Mouse (Mus musculus): ENCODE measurements around the gene Kcp.

Gene Kcp

GRCm38 (mm10) chr6:29507447-29508309 is at the start of gene Kcp:
TSS of gene Kcp (minus strand) at chr6:29507952.
- CTCF ChIA-PET, result no interaction called here

DNA sequence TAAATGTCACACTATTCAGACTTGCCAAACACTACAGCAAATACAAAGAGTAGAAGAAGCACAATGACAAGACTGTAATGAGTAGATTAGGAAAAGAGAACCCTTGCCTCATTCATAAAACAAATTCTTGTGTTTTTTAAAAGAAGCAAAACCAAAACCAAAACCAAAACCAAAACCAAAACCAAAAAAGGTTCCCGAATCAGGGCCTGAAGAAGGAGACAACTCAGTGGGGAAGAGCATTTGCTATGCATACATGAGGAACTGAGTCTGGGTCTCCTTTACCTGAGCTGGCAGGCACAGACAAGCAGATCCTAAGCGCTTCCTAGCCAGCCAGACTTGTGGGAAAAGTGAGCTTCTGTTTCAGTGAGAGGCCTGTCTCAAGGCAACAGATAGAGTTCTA is 49.4 kb upstream of the Kcp start:
- CTCF ChIA-PET, result interaction anchor here (0.6 kb wide), 1 partner anchor 42 kb away, joined by 5 read pairs; no protein-coding TSS in a partner anchor

GRCm38 (mm10) chr6:29552526-29552925 is 44.8 kb upstream of the Kcp start:
- CTCF ChIA-PET, result no interaction called here

- CTCF ChIA-PET, result interaction anchor here (0.9 kb wide), 1 partner anchor 25 kb away, joined by 5 read pairs; no protein-coding TSS in a partner anchor
Measured at GRCm38 (mm10) chr6:29548086-29548485, 40.3 kb upstream of the Kcp start.

- CTCF ChIA-PET, result interaction anchor here (0.7 to 0.9 kb wide), 2 partner anchors 16 to 24 kb away, joined by 3 to 5 read pairs; no protein-coding TSS in a partner anchor
Measured at GRCm38 (mm10) chr6:29547582-29547981, 39.8 kb upstream of the Kcp start.

DNA sequence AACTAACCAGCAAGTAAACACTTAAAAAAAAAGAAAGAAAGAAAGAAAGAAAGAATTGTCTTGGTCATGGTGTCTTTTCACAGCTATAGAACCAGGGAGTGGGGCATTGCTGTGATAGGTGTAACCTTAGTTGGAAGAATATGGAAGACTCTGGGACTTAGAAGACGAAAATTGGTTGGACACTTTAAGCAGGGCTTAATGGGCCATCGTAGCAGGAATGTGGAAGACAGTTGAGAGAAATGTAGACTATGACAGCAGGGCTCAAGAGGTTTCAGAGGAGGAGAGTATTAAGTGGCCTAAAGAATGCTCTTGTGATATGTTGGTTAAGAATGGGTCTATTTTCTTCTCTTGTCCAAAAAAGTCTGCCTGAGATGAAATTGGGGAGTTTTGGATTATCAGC is 37.9 kb upstream of the Kcp start:
- CTCF ChIA-PET, result no interaction called here

DNA sequence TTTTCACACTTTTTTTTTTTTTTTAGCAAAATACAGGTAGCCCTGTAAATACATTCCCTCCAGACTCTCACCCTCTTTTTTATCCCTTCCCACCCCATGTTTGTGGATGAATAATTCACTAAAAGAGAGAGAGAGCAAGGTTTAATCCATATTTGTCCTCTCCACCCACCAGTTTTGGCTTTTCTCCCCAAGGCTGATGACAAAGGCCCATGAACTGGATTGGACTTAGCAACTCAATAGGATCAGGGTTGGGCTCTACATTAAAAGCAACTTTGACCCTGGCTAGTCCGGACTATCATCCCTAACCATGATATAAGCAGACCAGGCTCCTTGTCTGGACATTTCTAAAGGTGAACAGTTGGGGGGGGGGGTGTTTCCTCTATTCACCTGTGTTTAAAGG is 33.2 kb upstream of the Kcp start:
- CTCF ChIA-PET, result no interaction called here

DNA sequence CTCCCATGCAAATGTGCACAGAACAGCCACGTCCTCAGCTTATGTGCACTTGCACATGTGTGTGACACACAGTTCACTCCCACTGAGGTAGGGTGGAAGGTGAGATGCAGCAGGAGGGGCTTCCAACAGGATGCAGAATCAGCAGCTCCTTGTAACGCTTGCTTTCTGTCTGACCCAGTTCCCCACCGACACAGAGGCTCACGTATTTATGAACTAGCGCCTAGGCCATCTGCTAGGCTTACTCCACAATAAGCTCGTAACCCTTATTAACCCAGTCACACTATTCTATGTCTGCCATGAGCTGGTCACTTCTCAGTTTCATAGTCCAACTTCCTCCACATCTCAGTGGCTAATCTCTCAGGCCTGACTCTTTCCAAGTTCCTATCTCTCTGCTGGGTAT is 32.5 kb upstream of the Kcp start:
- CTCF ChIA-PET, result no interaction called here

- CTCF ChIA-PET, result no interaction called here
Measured at GRCm38 (mm10) chr6:29539502-29539901, 31.8 kb upstream of the Kcp start.

DNA sequence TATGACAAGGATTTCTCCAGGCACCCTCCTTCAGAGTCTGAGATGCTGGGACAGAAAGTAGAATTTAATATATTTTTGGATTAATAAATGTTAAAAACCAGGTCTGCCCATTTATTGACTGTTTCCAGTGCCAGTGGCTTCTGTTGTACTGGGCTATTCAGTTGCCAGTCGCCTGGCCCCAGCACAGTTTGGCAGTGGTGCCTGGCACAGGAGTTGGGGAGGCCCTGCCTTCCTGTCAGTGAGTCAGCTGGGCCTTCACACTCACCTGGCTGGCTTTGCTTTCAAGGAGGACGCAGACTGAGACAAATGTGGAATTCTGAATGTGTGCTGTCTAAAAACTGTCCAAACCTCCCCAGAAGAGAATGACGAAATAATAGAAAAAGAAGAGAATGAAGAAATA is 29.5 kb upstream of the Kcp start:
- CTCF ChIA-PET, result interaction anchor here (0.7 kb wide), 2 partner anchors 68 to 338 kb away, joined by 4 to 13 read pairs; no protein-coding TSS in a partner anchor

DNA sequence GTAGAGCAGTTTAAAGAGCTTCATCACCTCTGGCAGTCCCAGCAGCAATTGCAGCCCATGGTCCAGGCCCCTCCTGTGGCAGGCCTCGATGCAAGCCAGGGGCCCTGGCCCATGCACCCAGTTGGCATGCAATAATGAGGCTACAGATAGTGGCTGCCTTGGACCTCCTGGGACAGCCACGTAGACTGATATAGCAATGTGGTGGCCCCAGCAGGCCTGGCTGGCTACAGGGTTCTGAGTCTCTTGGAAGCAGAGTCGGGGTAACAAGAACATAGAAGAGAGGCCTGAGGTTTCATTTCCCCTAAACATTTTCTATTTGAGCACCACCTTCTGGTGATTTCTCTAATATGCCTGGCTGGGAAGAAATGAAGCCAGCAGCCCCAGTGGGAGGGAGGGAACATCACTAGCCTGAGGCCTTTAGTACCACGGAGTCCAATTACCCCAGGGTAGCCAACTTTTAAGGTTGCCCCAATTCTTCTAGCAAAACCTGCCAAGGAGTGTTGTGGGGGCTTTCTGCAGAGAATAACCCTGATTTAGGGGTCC is 29.0 kb upstream of the Kcp start:
- CTCF ChIA-PET, result interaction anchor here (0.6 to 1.3 kb wide), 3 partner anchors 12 to 51 kb away, joined by 3 read pairs; no protein-coding TSS in a partner anchor

DNA sequence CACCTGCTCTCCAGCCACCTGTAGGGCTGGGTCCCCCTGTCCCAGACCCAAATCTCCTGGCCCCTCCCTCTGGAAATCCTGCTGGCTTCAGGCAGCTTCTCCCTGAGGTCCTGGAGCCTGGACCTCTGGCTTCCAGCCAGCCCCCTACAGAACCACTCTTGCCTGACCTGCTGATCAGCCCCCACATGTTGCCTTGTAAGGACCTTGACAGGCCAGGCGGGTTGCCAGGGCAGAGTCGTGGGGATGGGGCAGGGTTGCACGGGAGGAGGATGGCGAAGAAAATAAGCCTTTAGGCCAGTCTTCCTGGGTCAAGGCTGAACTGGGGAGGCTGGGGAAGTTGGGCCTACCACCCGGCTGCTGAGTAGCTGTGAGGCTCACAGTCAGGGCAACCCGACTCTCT is 27.6 kb upstream of the Kcp start:
- CTCF ChIA-PET, result interaction anchor here (1.3 to 1.6 kb wide), 2 partner anchors 11 to 18 kb away, joined by 3 to 6 read pairs; no protein-coding TSS in a partner anchor

DNA sequence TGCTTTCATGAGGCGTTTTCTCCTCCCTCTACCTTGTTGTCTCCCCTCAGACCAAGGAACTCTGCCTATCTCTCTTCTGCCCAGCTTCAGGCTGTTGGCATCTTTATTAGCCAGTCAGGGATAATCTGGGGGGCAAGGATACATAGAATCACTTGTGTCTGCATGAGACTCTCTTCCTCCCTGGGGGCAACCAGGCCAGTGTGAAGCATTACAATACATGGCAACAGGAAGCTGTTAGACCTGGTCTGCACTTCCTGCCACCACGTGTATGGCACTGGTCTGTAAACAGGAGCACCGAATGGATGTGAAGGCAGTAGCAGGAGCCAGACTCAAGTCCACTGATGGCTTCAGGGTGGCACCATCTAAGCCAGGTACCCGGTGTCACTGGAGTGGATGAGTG is 22.3 kb upstream of the Kcp start:
- CTCF ChIA-PET, result interaction anchor here (0.9 kb wide), 1 partner anchor 17 kb away, joined by 3 read pairs; no protein-coding TSS in a partner anchor

GRCm38 (mm10) chr6:29529444-29529820 is 21.7 kb upstream of the Kcp start:
- CTCF ChIA-PET, result interaction anchor here (0.9 kb wide), 1 partner anchor 16 kb away, joined by 3 read pairs; no protein-coding TSS in a partner anchor

GRCm38 (mm10) chr6:29528561-29529443 is 21.1 kb upstream of the Kcp start:
- CTCF ChIA-PET, result interaction anchor here (0.6 kb wide), 1 partner anchor 257 kb away, joined by 3 read pairs; no protein-coding TSS in a partner anchor

GRCm38 (mm10) chr6:29528165-29528505 is 20.4 kb upstream of the Kcp start:
- CTCF ChIA-PET, result interaction anchor here (0.6 kb wide), 1 partner anchor 256 kb away, joined by 3 read pairs; no protein-coding TSS in a partner anchor

GRCm38 (mm10) chr6:29527361-29528164 is 19.8 kb upstream of the Kcp start:
- CTCF ChIA-PET, result no interaction called here

DNA sequence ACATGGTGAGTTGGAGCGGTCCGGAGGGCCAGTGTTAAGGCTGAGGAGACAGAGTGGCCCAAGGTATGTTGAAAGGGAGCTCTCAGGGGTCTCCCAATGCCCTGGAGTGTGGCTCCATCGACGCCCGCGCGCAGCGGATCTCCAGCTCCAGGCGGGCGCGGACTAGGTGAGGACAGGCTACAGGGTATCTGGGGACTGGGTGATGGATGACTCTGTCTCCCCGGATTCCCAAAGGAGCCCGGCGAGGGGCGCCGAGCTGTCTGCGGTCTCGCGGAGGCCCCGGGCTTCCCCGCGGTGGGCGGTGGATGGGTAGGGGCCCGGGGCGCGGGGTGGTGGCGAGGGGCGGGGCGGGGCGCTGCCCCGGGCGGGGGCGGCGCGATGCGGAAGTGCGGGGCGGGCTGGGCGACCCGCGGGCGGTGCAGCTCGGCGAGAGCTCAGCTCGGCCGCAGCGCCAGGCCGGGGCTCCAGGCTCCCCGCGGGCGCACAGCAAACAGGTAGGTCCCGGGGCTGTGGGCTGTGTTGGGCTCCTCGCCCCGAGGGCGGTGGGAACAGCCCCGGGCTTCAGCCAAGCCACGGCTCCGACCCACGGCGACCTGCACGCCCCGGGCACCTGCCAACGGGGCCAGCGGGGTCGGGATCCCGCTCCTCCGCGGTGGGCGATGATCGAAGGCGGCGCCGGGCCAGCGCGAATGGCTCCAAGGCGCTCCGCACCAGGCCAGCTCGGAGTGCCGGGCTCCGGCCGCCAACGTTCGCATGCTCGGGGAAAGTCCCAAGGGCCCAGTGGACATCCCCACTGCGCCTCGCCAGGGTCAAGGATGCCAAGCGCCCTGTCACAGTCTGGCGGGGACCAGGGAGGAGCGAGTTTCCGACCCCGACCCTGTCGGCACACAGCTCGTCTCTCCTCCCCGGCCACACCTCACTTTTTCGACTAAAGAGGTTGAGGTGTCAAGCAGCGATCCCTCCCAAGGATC is 18.8 kb upstream of the Kcp start, which contains the start of gene Irf5:
TSS of gene Irf5 (plus strand) at position 345 of the 971 bp plus-strand sequence.
- CTCF ChIA-PET, result interaction anchor here (0.9 kb wide), 1 partner anchor 7 kb away, joined by 3 read pairs; no protein-coding TSS in a partner anchor

- CTCF ChIA-PET, result interaction anchor here (0.6 to 1.1 kb wide), 3 partner anchors 9 to 114 kb away, joined by 3 to 8 read pairs (median 3); no protein-coding TSS in a partner anchor
Measured at GRCm38 (mm10) chr6:29525256-29525655, 17.5 kb upstream of the Kcp start.
